Mouse (Mus musculus): ENCODE measurements around the gene Dcun1d4. TPM values are rescaled to one million over a fixed set of nuclear protein-coding genes. Genes with fewer than 3 reads are reported as not detected.

The Dcun1d4 gene
- total RNA-seq, 2 experiments from 2014 or later = 38.0 to 38.1 TPM

DNA sequence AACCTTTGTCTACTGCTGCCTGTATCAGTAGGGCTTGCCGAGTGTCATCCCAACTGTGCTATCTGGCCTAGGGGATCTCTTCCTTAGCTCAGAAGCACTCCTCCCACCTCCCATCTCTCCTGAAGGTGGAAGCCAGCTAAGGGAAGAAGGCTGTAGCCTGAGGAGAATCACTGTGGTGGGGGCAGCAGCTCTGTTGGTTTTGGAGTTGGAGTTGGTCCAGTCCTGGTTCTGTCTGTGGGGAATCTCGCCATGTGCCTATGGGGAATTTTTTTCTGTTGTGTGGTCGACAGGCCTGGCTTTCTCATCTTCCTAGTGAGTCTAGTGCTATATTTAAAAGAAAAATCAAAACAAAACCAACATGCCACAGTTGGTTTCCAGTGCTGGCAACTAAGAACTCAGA, 16.6 kb downstream of the Dcun1d4 start:
- DNase-seq (ENCODE audit: low spot score in 2 of 2) = no peak

DNA sequence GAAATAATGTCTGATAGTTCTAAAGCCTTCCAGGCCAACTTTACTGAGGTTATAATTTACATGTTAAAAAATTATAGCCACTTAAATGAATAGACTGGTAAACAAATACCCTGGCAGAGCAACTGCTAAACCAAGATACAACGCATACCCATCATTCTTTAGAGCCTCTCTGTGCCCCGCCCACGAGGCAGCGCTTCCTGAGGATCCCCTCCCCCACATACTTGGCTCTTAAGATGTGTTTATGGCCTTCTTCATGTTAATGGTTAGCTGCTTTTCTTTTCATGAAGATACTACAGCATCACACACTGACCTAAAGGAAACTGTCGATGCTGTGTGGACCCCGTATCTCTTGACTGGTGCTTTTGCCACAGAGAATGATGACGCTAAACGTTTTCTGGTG, 17.8 kb downstream of the Dcun1d4 start:
- no peak for DNase-seq (ENCODE audit: low spot score in 2 of 2)

DNA sequence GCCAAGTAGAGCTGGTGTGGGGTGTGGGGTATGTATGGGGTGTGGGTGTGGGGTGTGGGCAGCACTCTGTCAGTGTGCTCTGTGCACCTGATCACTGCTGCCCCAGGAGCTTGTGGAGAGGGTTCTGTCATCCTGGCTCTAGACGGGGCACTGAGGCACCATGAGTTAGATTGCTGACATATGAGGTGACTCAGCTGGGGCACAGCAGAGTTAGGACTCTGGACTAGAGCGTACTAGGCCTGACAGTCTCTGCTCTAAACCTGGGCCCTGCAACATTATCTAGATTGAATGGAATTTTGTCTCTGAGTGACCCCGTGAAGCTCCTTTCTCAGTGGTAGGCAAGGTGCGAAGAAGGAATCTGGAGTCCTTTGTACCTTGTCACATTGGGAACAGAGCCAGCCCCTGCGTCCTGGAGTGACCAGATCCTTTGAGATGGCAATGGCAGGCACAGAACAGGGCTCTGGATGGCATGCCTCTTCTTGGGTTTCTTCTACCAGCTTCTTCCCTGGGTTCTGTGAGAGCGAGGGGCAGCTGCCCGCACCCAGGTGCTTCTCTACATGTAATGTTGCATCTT, 20.2 kb downstream of the Dcun1d4 start:
- DNase-seq (ENCODE audit: low spot score in 2 of 2) = no peak

DNA sequence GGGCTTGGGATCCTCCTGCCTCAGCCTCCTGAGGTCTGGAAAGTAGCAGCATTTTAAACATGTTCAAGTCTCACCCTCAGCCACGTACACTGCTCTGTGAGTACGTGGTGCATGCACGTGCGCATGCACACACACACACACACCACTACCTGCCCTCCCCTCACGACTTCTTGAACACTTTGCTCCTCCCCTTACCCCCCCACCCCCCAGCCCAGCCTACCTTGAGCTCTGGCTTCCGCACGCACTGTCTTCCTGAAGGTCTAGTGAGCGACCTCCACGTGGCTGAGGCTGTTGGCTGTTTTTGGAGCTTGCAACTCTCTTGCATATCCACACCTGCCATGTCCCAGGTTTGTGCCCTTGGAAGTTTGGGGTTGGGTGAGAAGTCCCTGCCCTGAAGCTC, 21.6 kb downstream of the Dcun1d4 start:
- no peak for DNase-seq (ENCODE audit: low spot score in 2 of 2)

DNA sequence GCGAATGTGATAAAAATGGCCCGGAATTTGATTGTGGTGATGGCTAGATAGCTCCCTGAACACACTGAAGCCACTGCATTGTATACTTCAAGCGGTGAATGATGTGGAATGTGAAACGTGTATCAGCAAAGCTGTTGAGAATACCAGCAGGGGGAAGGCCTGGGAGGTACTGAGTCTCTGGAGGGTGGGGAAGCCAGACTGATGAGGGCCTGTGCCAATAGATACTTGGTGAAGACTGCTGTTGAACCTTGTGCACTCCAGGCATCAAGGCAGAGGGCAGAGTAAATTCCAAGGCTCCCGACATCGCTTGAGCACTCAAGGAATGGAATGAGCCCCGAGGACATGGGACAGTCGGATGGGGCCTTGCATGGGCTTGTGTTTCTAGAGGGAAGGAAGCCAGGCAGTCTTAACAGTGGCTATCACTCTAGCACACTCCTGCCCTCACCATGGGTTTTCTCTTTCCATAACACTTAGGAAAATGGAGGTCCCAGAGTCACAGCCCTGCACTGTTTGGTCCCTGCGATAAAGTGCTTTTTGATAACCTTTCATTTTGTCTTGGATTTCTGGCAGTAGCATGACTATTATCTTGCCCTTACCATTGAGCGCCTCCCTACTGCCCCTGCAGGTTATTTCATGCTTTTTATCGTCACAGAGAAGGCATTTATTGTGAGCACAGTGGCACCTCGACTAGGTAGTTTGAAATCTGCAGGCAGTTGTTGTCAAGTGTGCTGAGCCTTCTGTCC, 22.4 kb downstream of the Dcun1d4 start:
- DNase-seq (ENCODE audit: low spot score in 2 of 2) = no peak

DNA sequence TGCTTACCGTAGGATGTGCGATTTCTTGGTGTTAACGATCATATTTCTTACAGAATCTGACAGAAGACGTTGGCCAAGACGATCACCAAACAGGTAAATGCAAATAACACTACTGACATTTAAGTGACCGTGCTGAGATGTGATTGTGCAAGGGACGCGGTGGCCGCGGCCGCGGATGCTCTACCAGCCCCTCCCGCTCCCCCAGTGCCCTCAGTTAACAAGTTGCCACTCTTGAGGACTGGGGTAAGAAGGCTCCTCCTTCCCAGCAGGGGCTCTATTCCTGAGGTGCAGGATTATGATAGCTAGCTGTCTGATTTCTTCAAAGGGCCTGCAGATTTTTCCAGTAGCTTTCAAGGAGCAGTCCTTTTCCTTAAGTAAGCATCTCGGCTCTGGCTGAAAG, 30.3 kb downstream of the Dcun1d4 start:
- DNase-seq (ENCODE audit: low spot score in 2 of 2) = no peak

DNA sequence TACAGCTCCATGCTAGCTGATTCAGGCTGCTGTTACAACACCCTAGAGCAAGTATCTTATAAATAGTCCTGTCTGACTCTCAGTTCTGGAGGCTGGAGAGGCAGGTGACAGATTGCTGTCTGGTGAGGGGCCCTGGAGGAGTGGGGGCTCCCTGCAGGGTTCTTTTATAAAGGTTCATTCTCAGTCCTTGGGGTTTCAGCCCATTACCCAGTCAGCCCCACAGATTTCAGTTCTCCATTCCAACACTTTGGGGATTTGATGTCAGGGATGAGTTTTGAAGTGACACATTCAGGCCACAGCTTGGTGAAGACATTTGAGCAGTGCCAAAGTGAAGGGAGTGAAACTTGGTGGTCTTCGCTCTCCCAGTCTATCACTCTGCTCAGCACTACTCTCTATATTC, 31.4 kb downstream of the Dcun1d4 start:
- DNase-seq (ENCODE audit: low spot score in 2 of 2) = no peak

DNA sequence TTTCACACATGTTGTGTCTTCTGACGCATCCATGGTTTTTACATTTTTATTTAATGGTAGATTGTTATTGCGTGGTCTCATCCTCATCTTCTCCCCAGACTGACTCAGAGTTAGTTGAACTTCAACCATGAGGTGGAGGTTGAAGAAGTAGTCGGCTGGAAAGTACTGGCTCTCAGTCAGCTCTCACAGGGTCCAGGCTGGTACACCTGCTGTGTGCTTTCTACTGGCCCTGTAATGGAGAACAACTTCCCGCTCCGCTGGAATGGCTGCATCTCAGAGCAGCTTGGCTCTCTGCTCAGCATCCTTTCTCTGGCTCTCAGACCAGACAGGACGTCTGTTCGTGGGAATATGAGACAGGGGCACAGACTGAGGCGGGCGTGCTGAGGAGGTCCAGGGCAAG, 31.9 kb downstream of the Dcun1d4 start:
- no peak for DNase-seq (ENCODE audit: low spot score in 2 of 2)

DNA sequence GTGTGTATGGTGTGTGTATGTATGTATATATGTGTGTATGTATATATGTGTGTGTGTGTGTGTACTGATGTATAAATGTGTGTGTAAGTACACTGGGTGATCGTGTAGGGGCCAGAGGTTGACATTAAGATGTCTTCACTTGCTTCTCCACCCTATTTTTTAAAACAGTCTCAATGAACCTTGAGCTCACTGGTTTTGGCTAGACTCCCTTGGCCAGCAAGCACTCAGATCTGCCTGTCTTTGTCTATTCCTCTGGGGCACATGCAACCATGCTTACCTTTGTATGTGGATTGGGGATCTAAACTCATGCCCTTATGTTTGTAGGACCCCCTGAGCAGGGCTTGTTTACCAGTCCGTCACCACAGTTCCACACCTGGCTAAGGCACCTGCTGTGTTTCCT, 33.4 kb downstream of the Dcun1d4 start:
- no peak for DNase-seq (ENCODE audit: low spot score in 2 of 2)

DNA sequence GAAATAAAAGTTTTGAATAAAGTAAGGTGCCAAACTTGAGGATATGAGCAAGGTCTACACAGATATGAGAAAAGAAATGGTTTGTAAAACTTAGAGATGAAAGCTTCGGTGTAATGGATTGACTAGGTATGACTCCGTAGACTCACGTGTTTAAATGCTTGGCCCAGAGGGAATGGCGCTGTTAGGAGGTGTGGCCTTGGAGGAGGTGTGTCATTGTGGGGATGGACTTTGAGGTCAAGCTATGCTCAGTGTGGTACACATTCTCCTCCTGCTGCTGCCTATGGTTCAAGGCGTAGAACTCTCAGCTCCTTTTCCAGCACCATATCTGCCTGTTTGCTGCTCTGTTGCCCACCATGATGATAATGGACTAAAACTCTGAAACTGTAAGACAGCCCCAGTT, 36.5 kb downstream of the Dcun1d4 start:
- DNase-seq (ENCODE audit: low spot score in 2 of 2) = no peak

DNA sequence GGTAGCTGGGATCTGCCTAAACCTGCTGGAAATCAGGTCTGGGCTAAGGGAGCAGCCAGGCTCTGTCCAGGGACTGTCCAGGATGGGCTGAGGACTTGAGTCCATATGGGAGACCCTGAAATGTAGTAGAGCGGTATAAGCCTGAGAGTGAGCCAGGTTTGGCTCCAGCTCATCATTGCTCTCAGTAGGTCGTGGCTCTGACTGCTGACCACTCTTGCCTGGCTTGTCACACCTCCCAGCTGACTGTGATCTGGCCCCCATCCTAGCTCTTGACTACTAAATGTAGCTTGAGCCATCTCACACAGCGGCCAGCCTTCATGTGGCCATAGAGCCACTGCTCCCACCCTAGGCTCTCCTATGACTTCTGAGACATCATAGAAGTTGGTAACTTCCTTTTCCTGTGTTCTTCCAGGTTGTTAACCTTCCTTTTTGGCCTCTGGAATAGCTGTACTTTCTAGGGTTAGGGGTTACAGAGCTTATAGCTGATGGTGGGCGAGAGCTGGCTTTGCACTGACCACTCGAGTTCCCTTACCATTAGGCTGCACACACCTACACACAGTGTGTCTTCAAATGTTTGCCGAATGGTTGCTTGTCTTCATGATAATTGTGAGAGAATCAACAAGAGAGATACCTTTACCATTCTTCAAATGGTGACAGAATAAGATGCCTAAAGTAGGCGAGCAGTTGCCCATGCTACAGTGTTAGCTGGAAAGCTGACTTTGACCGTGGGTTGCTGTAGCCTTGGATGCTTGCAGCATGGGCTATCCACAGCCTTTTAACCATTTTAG, 37.8 kb downstream of the Dcun1d4 start:
- DNase-seq (ENCODE audit: low spot score in 2 of 2) = no peak

DNA sequence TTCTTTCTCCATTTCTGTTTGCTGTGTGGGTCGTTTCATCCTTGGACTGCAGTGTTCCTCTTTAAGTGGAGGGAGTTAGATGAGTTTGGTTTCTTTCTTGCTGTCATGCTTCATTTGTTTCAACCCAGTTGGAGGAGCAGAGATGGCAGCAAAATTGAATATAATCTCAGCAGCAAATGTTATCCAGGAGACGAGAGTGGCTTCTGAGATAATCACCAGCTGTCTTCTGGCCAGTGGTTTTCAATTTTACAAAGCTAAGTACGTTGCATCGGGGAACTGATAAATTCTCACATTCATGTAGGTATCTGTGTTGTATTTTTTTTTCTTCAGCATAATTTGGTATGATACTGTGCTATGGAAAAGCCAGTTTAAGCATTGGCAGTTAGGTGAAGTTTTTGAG, 40.0 kb downstream of the Dcun1d4 start:
- no peak for DNase-seq (ENCODE audit: low spot score in 2 of 2)

DNA sequence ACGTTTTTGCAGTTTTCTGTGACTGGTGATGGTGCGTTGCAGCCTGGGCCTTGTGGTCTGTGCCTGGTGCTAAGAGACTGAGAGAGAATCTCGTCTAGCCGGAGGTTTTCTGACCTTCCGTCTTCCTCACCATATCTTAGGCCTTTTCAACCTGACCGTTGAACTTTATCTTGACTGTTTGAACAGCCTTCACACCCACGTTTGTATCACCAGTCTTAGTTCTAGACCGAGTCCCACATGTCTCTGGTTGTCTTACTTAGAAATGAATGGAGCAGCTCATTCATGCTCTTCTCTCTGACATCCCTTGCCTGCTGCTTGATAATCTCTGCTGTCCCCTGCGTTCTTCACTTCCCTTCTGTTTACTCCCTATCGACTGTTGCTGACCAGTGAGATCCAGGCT, 42.4 kb downstream of the Dcun1d4 start:
- DNase-seq (ENCODE audit: low spot score in 2 of 2) = no peak

DNA sequence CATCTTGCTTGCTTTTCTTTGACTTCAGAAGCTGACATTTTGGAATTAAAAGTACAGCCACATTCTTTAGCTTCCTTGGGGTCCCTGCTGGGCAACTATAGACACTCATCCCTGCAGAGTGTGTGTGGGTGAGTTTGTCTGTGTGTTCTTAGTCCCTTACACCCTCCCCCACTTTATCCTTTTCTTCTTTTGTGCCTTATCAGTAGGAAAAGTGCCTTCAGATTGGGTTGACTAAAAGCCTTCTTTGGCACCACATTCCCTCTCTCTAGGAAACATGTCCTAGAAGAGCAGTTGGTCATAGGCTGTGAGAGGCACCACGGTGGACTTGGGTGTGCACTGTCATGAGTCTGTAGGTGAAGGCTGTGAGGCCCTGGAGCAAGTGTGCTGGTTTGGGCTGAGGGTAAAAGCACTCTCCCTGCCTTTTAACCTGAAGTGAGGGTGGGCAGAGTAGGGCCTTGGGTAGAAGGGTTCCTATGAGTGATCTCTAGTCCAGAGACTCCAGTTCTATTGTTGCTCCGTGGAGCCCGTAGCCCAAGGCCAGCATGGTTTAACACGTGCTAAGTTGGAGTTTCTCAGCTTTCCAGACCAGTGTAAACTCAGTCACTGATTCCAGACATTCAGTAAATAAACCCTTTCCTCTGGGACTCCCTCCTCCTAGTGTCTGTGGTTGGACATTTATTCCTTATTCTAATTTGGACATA, 43.6 kb downstream of the Dcun1d4 start:
- DNase-seq (ENCODE audit: low spot score in 2 of 2) = no peak

DNA sequence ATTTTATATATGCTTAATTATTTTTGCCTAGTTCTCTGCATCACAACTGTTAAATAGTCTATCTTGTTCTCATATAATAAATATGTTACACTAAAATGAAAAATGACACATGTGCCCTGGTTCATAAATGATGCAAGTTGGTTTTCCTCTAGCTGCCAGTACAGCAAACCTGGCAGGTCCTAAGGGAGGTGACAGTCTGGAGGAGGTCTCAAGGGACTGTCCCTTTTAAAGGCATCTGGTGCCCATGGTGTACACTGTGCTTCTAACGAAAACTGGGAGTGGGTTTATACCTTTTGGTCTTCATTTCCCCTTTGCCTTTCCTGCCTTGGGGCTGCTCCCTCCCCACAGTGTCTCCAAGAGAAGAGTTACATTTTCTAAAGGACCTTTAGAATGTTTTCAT, 51.4 kb downstream of the Dcun1d4 start:
- no peak for DNase-seq (ENCODE audit: low spot score in 2 of 2)

DNA sequence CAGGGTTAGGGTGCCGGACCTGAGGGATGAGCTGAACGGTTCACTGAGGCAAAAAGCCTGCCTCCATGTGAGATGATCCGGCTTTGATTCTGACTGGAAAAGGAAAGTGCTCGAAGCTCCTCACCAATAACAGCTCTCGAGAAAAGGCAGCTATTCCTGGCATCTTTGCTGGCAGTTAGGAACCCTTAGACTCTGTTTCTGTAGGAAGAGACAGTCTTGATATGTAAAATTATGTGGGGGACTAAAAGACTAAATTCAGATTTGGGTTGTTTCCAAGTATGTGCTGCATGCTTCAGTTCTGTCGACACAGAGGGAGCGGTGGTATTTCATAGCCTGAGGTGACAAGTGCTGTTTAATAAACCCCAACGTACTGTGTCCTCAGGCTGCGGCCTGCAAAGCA, 52.1 kb downstream of the Dcun1d4 start:
- no peak for DNase-seq (ENCODE audit: low spot score in 2 of 2)

DNA sequence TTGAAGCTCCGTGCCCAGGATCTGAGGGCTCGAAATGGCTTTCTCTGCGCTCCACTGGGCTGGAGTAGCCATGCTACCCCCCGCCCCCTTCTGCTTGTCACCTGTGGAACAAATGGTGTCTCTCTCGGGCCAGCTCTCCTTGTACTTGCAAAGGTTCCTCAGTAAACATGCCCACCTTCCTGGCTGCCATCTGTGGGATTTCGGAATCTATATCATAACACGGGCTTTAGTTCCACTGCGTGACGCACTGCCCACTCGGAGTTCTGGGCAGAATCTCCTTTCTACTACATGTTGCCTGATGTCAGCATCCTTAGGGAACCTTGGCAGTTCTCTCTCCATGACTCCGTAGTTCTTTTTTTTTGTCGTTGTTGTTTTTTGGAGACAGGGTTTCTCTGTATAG, 56.9 kb downstream of the Dcun1d4 start:
- no peak for DNase-seq (ENCODE audit: low spot score in 2 of 2)

DNA sequence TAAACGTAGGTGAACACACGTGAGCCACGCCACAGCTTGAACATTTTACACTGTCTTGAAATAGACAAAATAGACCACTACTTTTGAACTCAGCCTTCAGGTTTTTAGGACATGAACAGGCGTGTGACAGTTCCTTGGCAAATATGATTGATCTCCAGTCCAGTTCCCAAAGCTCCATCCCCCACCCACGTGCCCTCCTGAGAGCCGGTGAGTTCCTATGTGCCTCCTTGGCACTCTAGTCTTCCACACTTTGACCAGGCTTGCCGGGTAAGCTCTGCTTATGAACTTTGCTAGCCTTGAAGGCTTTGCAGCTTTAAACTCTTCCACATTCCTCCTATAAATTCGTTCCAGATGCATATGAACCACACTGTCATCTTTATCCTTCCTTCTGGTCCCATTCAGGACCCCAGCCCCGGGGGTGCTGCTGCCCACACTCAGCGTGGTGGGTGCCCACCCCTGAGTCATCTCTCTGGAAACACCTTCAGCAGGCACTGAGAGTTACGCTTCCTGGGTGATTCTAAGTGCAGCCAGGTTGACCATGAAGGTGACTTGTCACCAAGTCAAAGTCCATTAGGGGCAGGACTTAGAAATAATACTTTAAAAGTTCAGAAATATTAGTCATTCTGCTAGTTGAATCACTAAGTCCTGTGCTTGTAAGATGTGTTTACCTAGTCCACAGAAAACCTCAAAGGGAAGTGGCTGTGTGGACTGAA, 57.9 kb downstream of the Dcun1d4 start:
- DNase-seq (ENCODE audit: low spot score in 2 of 2) = no peak

DNA sequence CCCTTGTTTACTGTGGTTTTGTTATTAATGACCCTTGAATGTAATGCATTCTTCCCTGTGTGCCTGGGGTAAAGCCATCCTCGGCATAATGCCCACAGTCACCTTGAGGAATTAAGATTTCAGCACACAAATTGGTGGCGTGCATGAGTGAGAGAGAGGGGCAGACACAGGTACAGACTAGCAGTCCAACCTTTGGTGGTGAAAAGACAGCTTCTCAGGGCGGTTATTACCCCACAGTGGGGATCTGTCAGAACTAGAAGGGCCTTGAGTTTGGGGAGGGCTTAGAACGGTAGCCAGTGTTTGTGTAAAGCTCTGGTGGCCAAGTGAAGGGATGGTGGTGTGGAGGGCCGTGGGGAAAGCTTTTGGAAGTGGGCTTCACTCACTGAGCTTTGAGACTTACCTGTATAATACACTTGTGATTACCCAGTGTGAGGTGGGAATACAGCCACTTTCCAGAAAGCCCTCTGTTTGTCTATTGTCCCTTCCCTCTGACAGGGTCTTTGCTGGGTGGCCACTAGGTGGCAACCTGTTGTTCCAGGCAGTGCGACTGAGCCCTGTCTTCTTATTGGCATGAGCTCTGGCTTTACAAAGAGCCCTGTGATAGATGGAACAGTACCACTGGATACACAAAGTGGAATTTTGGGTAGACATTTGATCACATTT, 59.2 kb downstream of the Dcun1d4 start:
- peak in 1 of 2 experiments; percentile 26 for DNase-seq (ENCODE audit: low spot score in 2 of 2)

DNA sequence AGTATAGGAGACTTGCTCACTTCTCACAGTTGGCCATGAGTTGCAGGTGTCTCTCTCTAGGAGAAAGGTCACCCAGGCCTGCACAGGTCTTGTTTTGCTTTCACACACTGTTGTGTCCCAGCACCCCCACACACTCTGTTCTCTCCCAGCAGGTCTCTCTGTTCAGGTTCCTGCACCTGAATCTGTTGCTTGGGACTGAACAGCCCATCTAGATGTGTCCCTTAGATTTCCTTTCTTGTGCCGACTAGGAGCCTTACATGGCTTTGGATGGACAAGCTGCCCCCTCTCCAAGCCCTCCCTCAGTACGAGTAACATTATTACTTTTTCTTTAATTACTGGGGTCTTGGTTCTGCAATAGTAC, 59.7 kb downstream of the Dcun1d4 start:
- no peak for DNase-seq (ENCODE audit: low spot score in 2 of 2)
